Mouse (Mus musculus) 3134 (cell line): ENCODE measurements at regions not wholly inside any gene's neighbourhood (a gene's known extent, or its start where the extent isn't known, plus 50 kb on each side); places are given as distances from the start of the nearest gene placed in this dataset.

ENCODE experiments used
- DNase-seq: peaks from one replicate; pipeline ENCODE4 v3.0.0-alpha.2; 2011; ENCODE audit warnings: low spot score; ENCODE audit not compliant: insufficient read length; ENCODE audit errors: extremely low read depth

GRCm38 (mm10) chr12:7918385-7918784 lies 59.1 kb upstream of the Apob start:
- DNase-seq = no peak

- peak; percentile 23 for DNase-seq
These were observed 58.3 kb upstream of the Apob start for GRCm38 (mm10) chr12:7918967-7919708.

DNA sequence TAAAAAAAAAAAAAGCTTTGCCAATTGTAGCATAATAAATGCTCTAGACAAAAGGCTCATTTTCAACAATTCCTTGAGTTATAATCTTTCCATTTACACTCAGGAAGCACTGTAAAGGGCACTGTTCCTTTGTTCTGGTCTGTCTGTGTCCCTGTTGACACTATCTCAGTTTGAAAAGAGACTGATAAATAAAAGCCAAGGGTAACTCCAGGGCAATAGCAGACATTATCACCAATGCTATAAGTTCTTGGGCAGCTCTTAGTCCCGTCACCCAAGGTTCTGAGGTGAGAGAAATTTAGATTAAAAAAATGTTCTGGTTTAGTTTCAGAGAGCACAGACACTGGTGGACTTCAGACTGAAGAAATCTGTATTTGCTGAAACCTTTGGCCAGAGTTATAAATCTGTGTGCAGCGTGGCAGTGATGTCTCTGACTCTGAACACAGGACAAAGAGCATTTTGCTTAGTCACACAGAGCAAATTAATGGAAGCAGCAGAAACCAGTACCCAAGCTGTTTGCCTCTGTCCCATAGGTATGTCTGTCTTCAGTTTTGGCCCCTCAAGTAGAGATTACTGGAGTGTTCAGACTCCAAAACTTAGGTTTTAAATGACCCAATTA lies 57.6 kb upstream of the Apob start:
- DNase-seq = no peak

GRCm38 (mm10) chr12:7920888-7921287 lies 56.6 kb upstream of the Apob start:
- no peak for DNase-seq
